Mouse (Mus musculus): ENCODE data around the gene Defb18.
"Not testable (repeated sequence)": the region's sequence is repeated elsewhere in the genome, so short reads cannot be mapped to it uniquely, and the experiment has no call there.

Gene Defb18

GRCm38 (mm10) chr1:18237343-18237742 lies at the start of gene Defb18:
Gene Defb18 (minus strand): TSS chr1:18237443.
- DNase-seq: no peak

GRCm38 (mm10) chr1:18271095-18271494 lies 33.9 kb upstream of the Defb18 start:
- no peak for DNase-seq

- DNase-seq: no peak
Observed at GRCm38 (mm10) chr1:18268845-18269244, 31.6 kb upstream of the Defb18 start.

GRCm38 (mm10) chr1:18265038-18265437 lies 27.8 kb upstream of the Defb18 start, which contains the start of gene Defb41:
Gene Defb41 (minus strand): TSS chr1:18265138.
- DNase-seq: no peak

GRCm38 (mm10) chr1:18245801-18246580 lies 8.7 kb upstream of the Defb18 start:
- not testable (repeated sequence) for DNase-seq

GRCm38 (mm10) chr1:18223385-18223945 lies 13.8 kb downstream of the Defb18 start:
- DNase-seq: no peak

- no peak for DNase-seq
Observed at GRCm38 (mm10) chr1:18191719-18192118, 45.5 kb downstream of the Defb18 start.

- no peak for DNase-seq
Observed at GRCm38 (mm10) chr1:18190714-18191712, 46.2 kb downstream of the Defb18 start.
